Mouse (Mus musculus) heart, embryonic 14.5 days (tissue): ENCODE results near the gene Tpbgl. TPM values are rescaled to one million over a fixed set of nuclear protein-coding genes. Genes with fewer than 3 reads are reported as not detected.
A peak's percentile ranks its signal among the peaks of the same experiment; 100 is the strongest.

ENCODE experiments used
- ATAC-seq: fragments of 200-750 bp; cut with Nextera tagmentation; 2 replicates; pipeline ENCODE4 v1.8.0; 2017; ENCODE audit warnings: low read depth, moderate TSS enrichment; ENCODE audit not compliant: insufficient number of reproducible peaks, insufficient read depth, low FRiP score
- H3K27ac ChIP-seq, 2 experiments: fragments of 200-500 bp in 1 of 2; fragments of 300-500 bp in 1 of 2; sonication (generic) in 1 of 2; replicated peaks in 1 of 2; 2 replicates each; pipeline ENCODE4 v1.5.1; 2012 to 2014; ENCODE audit warnings: low read depth in 2 of 2, low read length in 2 of 2, control low read depth in 1 of 2, mild to moderate bottlenecking in 1 of 2, mixed read lengths in 1 of 2; ENCODE audit not compliant: control insufficient read depth in 1 of 2, insufficient read depth in 1 of 2
- H3K27me3 ChIP-seq: fragments of 300-500 bp; sonication (generic); 2 replicates; pipeline ENCODE4 v1.6.1; 2014; ENCODE audit warnings: mild to moderate bottlenecking, low read length, control low read depth; ENCODE audit not compliant: control insufficient read depth, insufficient read depth
- H3K36me3 ChIP-seq: fragments of 300-500 bp; sonication (generic); 2 replicates; pipeline ENCODE4 v1.6.1; 2014; ENCODE audit warnings: mild to moderate bottlenecking, control low read depth, low read length, mixed read lengths; ENCODE audit not compliant: control insufficient read depth, insufficient read depth
- H3K4me1 ChIP-seq, 2 experiments: fragments of 200-500 bp in 1 of 2; fragments of 300-500 bp in 1 of 2; sonication (generic) in 1 of 2; 2 replicates each; pipeline ENCODE4 v1.6.1; 2012 to 2014; ENCODE audit warnings: low read length in 2 of 2, control low read depth in 1 of 2, mixed read lengths in 1 of 2; ENCODE audit not compliant: control insufficient read depth in 2 of 2, insufficient read depth in 2 of 2
- H3K4me2 ChIP-seq: fragments of 300-500 bp; sonication (generic); 2 replicates; pipeline ENCODE4 v1.6.1; 2014; ENCODE audit warnings: mild to moderate bottlenecking, low read length
- H3K4me3 ChIP-seq, 2 experiments: fragments of 200-500 bp in 1 of 2; fragments of 300-500 bp in 1 of 2; sonication (generic) in 1 of 2; 2 replicates each; pipeline ENCODE4 v1.5.1; 2012 to 2014; ENCODE audit warnings: low read length in 2 of 2, mild to moderate bottlenecking in 2 of 2, control low read depth in 1 of 2, low read depth in 1 of 2, moderate library complexity in 1 of 2; ENCODE audit not compliant: control insufficient read depth in 1 of 2, insufficient read depth in 1 of 2
- H3K9ac ChIP-seq: fragments of 300-500 bp; sonication (generic); 2 replicates; pipeline ENCODE4 v1.6.1; 2014; ENCODE audit warnings: mild to moderate bottlenecking, low read length
- H3K9me3 ChIP-seq: fragments of 300-500 bp; sonication (generic); 2 replicates; pipeline ENCODE4 v1.6.1; 2016; ENCODE audit warnings: low read length, control low read depth; ENCODE audit not compliant: control insufficient read depth
- WGBS: fragments of 180-500 bp; shearing (Covaris S2); extraction: QIAGEN DNeasy Blood & Tissue Kit; methylation state at CpG from one replicate; pipeline ENCODE4 v1.1.7; 2014; 5-methylcytosine and 5-hydroxymethylcytosine counted together
- polyA plus RNA-seq: library from polyadenylated mRNA; unstranded; fragments of >200 nt; fragmentation: Nextera tagmentation; extraction: Ambion mirVana; gene quantifications from 2 replicates; pipeline ENCODE4 v1.2.1, GENCODE M21; 2014

Gene Tpbgl
- polyA plus RNA-seq, 1 experiment from 2014 or later: 2.4 TPM

DNA sequence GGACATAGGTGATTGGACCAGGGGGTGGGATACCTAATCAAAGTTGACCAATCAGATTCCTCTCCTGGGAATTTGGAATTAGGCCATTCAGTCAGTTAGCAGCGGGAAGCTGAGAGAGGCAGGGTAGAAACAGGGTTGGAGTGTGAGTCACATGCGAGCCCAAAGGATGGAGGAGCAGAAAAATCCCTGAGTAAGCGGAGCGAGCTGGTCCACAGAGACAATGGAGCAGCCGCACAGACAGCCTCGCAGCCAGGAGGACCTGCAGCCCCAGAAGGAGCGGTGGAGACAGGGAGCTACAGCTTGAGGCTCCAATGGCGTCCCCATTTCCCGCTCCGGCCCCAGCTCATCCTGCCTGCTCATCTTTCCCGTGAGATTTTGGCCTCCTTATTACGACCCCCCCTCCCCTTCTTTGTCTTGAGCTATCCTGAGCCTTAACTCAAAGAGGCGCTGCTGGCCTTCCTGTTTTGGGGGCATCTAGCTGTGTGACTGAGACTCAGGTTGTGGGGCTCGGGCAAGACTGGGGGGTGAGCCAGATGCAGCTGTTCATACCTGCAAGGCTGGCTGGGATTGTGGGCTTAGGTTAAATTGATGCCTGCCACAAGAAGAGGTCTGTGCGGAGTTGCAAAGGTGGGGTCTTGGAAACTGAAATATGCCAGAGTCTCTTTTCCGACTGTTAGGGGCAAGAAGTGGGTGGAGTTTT, 47.3 kb downstream of the Tpbgl start:
- ATAC-seq: no peak
- H3K27me3 ChIP-seq: peaks cover 5% of the 10 kb centered on the region; the same call in 1 of the 2 replicates
- H3K4me3 ChIP-seq: no peak overlapping the region
- H3K27ac ChIP-seq: 0 out of 4 replicates have a peak overlapping the region, but pooled peaks of 1 of the 2 experiments have one; percentile 16
- no peaks in the 10 kb centered on the region for H3K9me3 ChIP-seq
- peaks cover 5 to 8% of the 10 kb centered on the region in 2 experiments; a peak in 3 of 4 replicates for H3K4me1 ChIP-seq
- 0 out of 2 replicates have a peak, but pooled peaks cover 5% of the 10 kb centered on the region for H3K36me3 ChIP-seq
- no peak overlapping the region for H3K9ac ChIP-seq
- H3K4me2 ChIP-seq: peak overlapping the region; percentile 7; the same call in 1 of the 2 replicates
- whole genome bisulfite sequencing: 14% methylated on average over 16 of the region's 16 CpGs

DNA sequence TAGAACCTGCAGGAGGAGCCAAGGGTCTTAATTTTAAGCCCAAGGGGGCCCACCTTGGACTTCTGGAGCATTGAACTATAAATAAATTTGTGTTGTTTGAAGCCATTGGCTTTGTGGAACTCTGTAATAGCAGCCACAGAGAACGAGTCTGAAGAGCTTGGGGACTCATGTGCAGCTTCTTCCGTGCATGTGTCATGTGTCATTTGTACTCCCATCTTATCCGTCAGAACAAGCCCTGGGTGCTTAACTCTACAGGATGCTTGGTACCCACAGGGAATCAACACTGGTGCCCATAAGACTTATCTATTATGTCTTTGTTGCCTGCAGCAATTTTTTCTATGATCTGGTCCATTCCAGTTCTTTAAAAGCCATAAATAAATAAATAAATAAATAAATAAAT, 48.7 kb downstream of the Tpbgl start:
- no peak for ATAC-seq
- Histone ChIP-seq H3K9ac (no peak overlapping the region), H3K4me3 (no peak overlapping the region), H3K27ac (no peak overlapping the region), H3K36me3 (no peaks in the 10 kb centered on the region), H3K9me3 (no peaks in the 10 kb centered on the region), H3K4me1 (peaks cover 5 to 8% of the 10 kb centered on the region in 2 experiments; a peak in 3 of 4 replicates), H3K4me2 (no peak overlapping the region), H3K27me3 (peaks cover 5% of the 10 kb centered on the region; the same call in 1 of the 2 replicates)
- WGBS: 73% methylated on average over 3 of the region's 3 CpGs

Other genes starting within 250 kb of the Tpbgl start
- gene Gdpd5, start 245.7 kb downstream of the Tpbgl start, polyA plus RNA-seq: 24.9 and 25.5 TPM in 2 replicates
- gene Klhl35, start 161.1 kb downstream of the Tpbgl start, polyA plus RNA-seq: 0.86 and 1.1 TPM in 2 replicates
- 538 and 543 TPM in 2 replicates for gene Rps3, start 143.4 kb downstream of the Tpbgl start, polyA plus RNA-seq
- 2.8 and 4.1 TPM in 2 replicates for gene Arrb1, start 91.6 kb downstream of the Tpbgl start, polyA plus RNA-seq
- 1.3 TPM in 2 replicates for gene Slco2b1, start 84.2 kb upstream of the Tpbgl start, polyA plus RNA-seq
- not detected in 2 replicates for gene Olfr520, start 103.2 kb upstream of the Tpbgl start, polyA plus RNA-seq
- gene Olfr521, start 136.4 kb upstream of the Tpbgl start, polyA plus RNA-seq: not detected in 2 replicates
- 4.0 and 4.2 TPM in 2 replicates for gene Neu3, start 201.3 kb upstream of the Tpbgl start, polyA plus RNA-seq
- 0.09 TPM in 2 replicates for gene Xrra1, start 232.0 kb upstream of the Tpbgl start, polyA plus RNA-seq
- 169 TPM in 2 replicates for gene Spcs2, start 236.4 kb upstream of the Tpbgl start, polyA plus RNA-seq